Mouse (Mus musculus): ENCODE measurements at regions not wholly inside any gene's neighbourhood (a gene's known extent, or its start where the extent isn't known, plus 50 kb on each side); places are given as distances from the start of the nearest gene placed in this dataset.
A peak's percentile ranks its signal among the peaks of the same experiment; 100 is the strongest.

DNA sequence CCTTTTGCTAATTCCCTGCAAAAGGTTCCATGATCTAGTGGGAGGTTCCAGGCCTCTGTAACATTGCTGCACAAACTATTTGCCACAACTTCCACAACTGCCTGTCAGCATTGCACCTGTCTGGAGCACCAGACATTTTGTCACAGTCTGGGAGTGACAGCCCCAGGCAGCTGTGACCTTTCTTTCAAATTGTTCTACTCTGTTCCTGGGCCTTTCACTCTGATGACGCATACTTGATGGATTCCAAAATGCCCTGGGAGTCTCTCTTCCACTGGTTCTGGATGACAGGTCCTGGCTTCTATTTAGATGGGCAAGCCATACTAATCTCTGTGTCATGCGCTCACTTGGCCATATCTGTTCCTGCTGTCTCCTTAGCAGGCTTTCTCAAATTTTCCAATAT lies 382.7 kb downstream of the Eipr1 start:
- no peak overlapping the region for H3K9ac ChIP-seq (replicated peaks; ENCODE audit: low read length)
- no peak overlapping the region for H3K4me3 ChIP-seq (ENCODE audit: low read length)
- H3K4me2 ChIP-seq (ENCODE audit: low read depth, low read length): no peak overlapping the region
- H3K27me3 ChIP-seq (ENCODE audit: insufficient read depth, low read length): no peaks in the 10 kb centered on the region
- DNase-seq (ENCODE audit: low spot score) (no peak), ATAC-seq (no peak)
- WGBS: 91% methylated on average over 2 of the region's 2 CpGs
- no peaks in the 10 kb centered on the region for H3K9me3 ChIP-seq (ENCODE audit: low read length)
- H3K4me1 ChIP-seq (ENCODE audit: insufficient read depth, low read length): peaks cover 16% of the 10 kb centered on the region
- no peaks in the 10 kb centered on the region for H3K36me3 ChIP-seq (ENCODE audit: insufficient read depth, low read length)
- TF ChIP-seq CTCF (IDR thresholded peaks at IDR 0.05; ENCODE audit: low read depth): no peak
- no peak overlapping the region for H3K27ac ChIP-seq

GRCm38 (mm10) chr12:29136850-29137268 lies 385.3 kb downstream of the Eipr1 start:
- Histone ChIP-seq H3K9me3 (ENCODE audit: low read length) (no peaks in the 10 kb centered on the region), H3K36me3 (ENCODE audit: insufficient read depth, low read length) (no peaks in the 10 kb centered on the region), H3K4me2 (ENCODE audit: low read depth, low read length) (no peak overlapping the region), H3K4me1 (ENCODE audit: insufficient read depth, low read length) (peaks cover 26% of the 10 kb centered on the region), H3K27ac (peak overlapping the region; percentile 66), H3K4me3 (ENCODE audit: low read length) (no peak overlapping the region), H3K9ac (replicated peaks; ENCODE audit: low read length) (no peak overlapping the region), H3K27me3 (ENCODE audit: insufficient read depth, low read length) (no peaks in the 10 kb centered on the region)
- no peak for TF ChIP-seq CTCF (IDR thresholded peaks at IDR 0.05; ENCODE audit: low read depth)
- ATAC-seq (peak; percentile 86), DNase-seq (ENCODE audit: low spot score) (peak; percentile 94)
- WGBS: 21% methylated on average over 5 of the region's 5 CpGs

- Histone ChIP-seq H3K27ac (peak overlapping the region; percentile 66), H3K36me3 (ENCODE audit: insufficient read depth, low read length) (no peaks in the 10 kb centered on the region), H3K9me3 (ENCODE audit: low read length) (no peaks in the 10 kb centered on the region), H3K4me3 (ENCODE audit: low read length) (no peak overlapping the region), H3K4me1 (ENCODE audit: insufficient read depth, low read length) (peaks cover 32% of the 10 kb centered on the region), H3K9ac (replicated peaks; ENCODE audit: low read length) (no peak overlapping the region), H3K27me3 (ENCODE audit: insufficient read depth, low read length) (no peaks in the 10 kb centered on the region), H3K4me2 (ENCODE audit: low read depth, low read length) (no peak overlapping the region)
- ATAC-seq: peak; percentile 71
- DNase-seq (ENCODE audit: low spot score): peak; percentile 60
- TF ChIP-seq CTCF (IDR thresholded peaks at IDR 0.05; ENCODE audit: low read depth): no peak
- 38% methylated on average over 8 of the region's 8 CpGs for WGBS
These were observed 385.9 kb downstream of the Eipr1 start for GRCm38 (mm10) chr12:29137455-29137854.

GRCm38 (mm10) chr12:29140576-29140975 lies 387.6 kb upstream of the Myt1l start:
- no peaks in the 10 kb centered on the region for H3K27me3 ChIP-seq (ENCODE audit: insufficient read depth, low read length)
- H3K4me3 ChIP-seq (ENCODE audit: low read length): no peak overlapping the region
- H3K36me3 ChIP-seq (ENCODE audit: insufficient read depth, low read length): no peaks in the 10 kb centered on the region
- DNase-seq (ENCODE audit: low spot score) (no peak), ATAC-seq (no peak)
- H3K4me2 ChIP-seq (ENCODE audit: low read depth, low read length): no peak overlapping the region
- no peak for TF ChIP-seq CTCF (IDR thresholded peaks at IDR 0.05; ENCODE audit: low read depth)
- no peaks in the 10 kb centered on the region for H3K9me3 ChIP-seq (ENCODE audit: low read length)
- H3K27ac ChIP-seq: peak overlapping the region; percentile 85
- H3K9ac ChIP-seq (replicated peaks; ENCODE audit: low read length): no peak overlapping the region
- WGBS: 21% methylated on average over 3 of the region's 3 CpGs
- H3K4me1 ChIP-seq (ENCODE audit: insufficient read depth, low read length): peaks cover 43% of the 10 kb centered on the region

GRCm38 (mm10) chr12:29141132-29141531 lies 387.1 kb upstream of the Myt1l start:
- Histone ChIP-seq H3K4me2 (ENCODE audit: low read depth, low read length) (peak overlapping the region; percentile 36; the same call in 1 of the 2 replicates), H3K4me1 (ENCODE audit: insufficient read depth, low read length) (peaks cover 40% of the 10 kb centered on the region), H3K27me3 (ENCODE audit: insufficient read depth, low read length) (no peaks in the 10 kb centered on the region), H3K27ac (peak overlapping the region; percentile 85), H3K9me3 (ENCODE audit: low read length) (no peaks in the 10 kb centered on the region), H3K9ac (replicated peaks; ENCODE audit: low read length) (peak overlapping the region; percentile 35), H3K36me3 (ENCODE audit: insufficient read depth, low read length) (no peaks in the 10 kb centered on the region), H3K4me3 (ENCODE audit: low read length) (no peak overlapping the region)
- ATAC-seq: peak; percentile 73
- no peak for TF ChIP-seq CTCF (IDR thresholded peaks at IDR 0.05; ENCODE audit: low read depth)
- 10% methylated on average over 13 of the region's 13 CpGs for WGBS
- DNase-seq (ENCODE audit: low spot score): peak; percentile 90

DNA sequence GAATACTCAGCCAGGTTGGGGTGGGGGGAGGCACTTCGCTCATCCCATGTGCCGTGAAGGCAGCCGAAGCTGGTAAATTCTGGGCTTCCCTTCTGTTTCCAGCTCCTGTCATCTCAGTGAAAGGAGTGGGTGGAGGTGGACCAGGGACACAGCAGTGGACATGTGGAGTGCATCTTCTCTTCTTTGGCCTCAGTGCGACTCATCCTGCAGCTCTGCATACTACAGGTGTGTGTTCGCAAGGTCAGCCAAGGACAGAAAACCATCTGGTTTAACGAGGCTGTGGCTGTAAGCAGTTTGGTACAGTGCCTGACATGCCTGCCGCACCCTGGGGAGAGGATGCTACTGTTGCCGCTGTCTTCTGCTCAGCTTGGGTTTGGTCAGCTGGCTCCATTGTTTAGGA lies 386.3 kb upstream of the Myt1l start:
- H3K9me3 ChIP-seq (ENCODE audit: low read length): no peaks in the 10 kb centered on the region
- no peak overlapping the region for H3K4me3 ChIP-seq (ENCODE audit: low read length)
- peak overlapping the region; percentile 85 for H3K27ac ChIP-seq
- H3K9ac ChIP-seq (replicated peaks; ENCODE audit: low read length): peak overlapping the region; percentile 31; the same call in 1 of the 2 replicates
- peak overlapping the region; percentile 36; the same call in 1 of the 2 replicates for H3K4me2 ChIP-seq (ENCODE audit: low read depth, low read length)
- DNase-seq (ENCODE audit: low spot score) (peak; percentile 30), ATAC-seq (no peak)
- 49% methylated on average over 8 of the region's 8 CpGs for WGBS
- H3K27me3 ChIP-seq (ENCODE audit: insufficient read depth, low read length): no peaks in the 10 kb centered on the region
- no peak for TF ChIP-seq CTCF (IDR thresholded peaks at IDR 0.05; ENCODE audit: low read depth)
- H3K4me1 ChIP-seq (ENCODE audit: insufficient read depth, low read length): peaks cover 36% of the 10 kb centered on the region
- H3K36me3 ChIP-seq (ENCODE audit: insufficient read depth, low read length): no peaks in the 10 kb centered on the region

- no peak for TF ChIP-seq CTCF (IDR thresholded peaks at IDR 0.05; ENCODE audit: low read depth)
- no peak for ATAC-seq
These were observed 384.9 kb upstream of the Myt1l start for GRCm38 (mm10) chr12:29143297-29143696.

More at GRCm38 (mm10) chr12:29143297-29143696, 384.9 kb upstream of the Myt1l start:
- Histone ChIP-seq H3K9me3 (ENCODE audit: low read length) (no peaks in the 10 kb centered on the region), H3K9ac (replicated peaks; ENCODE audit: low read length) (no peak overlapping the region), H3K27me3 (ENCODE audit: insufficient read depth, low read length) (no peaks in the 10 kb centered on the region), H3K36me3 (ENCODE audit: insufficient read depth, low read length) (no peaks in the 10 kb centered on the region), H3K4me2 (ENCODE audit: low read depth, low read length) (no peak overlapping the region), H3K4me1 (ENCODE audit: insufficient read depth, low read length) (peaks cover 26% of the 10 kb centered on the region), H3K27ac (no peak overlapping the region), H3K4me3 (ENCODE audit: low read length) (no peak overlapping the region)
- DNase-seq (ENCODE audit: low spot score): no peak
- 64% methylated on average over 8 of the region's 8 CpGs for WGBS
